Mouse (Mus musculus): ENCODE measurements around the gene Kcnmb3. TPM values are rescaled to one million over a fixed set of nuclear protein-coding genes. Genes with fewer than 3 reads are reported as not detected.

Gene Kcnmb3
- polyA plus RNA-seq, 1 experiment, result not detected

GRCm38 (mm10) chr3:32479961-32480360 is 12.1 kb downstream of the Kcnmb3 start:
- no peak overlapping the region for H3K27ac ChIP-seq (ENCODE audit: insufficient read depth, low read length)
- no peak overlapping the region for H3K4me3 ChIP-seq (ENCODE audit: insufficient read depth, low read length)
- peaks cover 11% of the 10 kb centered on the region for H3K4me1 ChIP-seq (ENCODE audit: control insufficient read depth, insufficient read depth, low read length)
- TF ChIP-seq POLR2A (IDR thresholded peaks at IDR 0.05; ENCODE audit: low read depth, low read length) (no peak), CTCF (IDR thresholded peaks at IDR 0.05; ENCODE audit: borderline replicate concordance, insufficient read depth, low read length) (no peak)

- TF ChIP-seq CTCF (IDR thresholded peaks at IDR 0.05; ENCODE audit: borderline replicate concordance, insufficient read depth, low read length) (no peak), POLR2A (IDR thresholded peaks at IDR 0.05; ENCODE audit: low read depth, low read length) (no peak)
Measured at GRCm38 (mm10) chr3:32473184-32473583, 18.8 kb downstream of the Kcnmb3 start.

GRCm38 (mm10) chr3:32472191-32472900 is 19.7 kb downstream of the Kcnmb3 start:
- Histone ChIP-seq H3K4me3 (ENCODE audit: insufficient read depth, low read length) (no peak overlapping the region), H3K27ac (ENCODE audit: insufficient read depth, low read length) (no peak overlapping the region), H3K4me1 (ENCODE audit: control insufficient read depth, insufficient read depth, low read length) (no peaks in the 10 kb centered on the region)
- TF ChIP-seq POLR2A (IDR thresholded peaks at IDR 0.05; ENCODE audit: low read depth, low read length) (no peak), CTCF (IDR thresholded peaks at IDR 0.05; ENCODE audit: borderline replicate concordance, insufficient read depth, low read length) (no peak)

More at GRCm38 (mm10) chr3:32473184-32473583, 18.8 kb downstream of the Kcnmb3 start:
- Histone ChIP-seq H3K4me3 (ENCODE audit: insufficient read depth, low read length) (no peak overlapping the region), H3K4me1 (ENCODE audit: control insufficient read depth, insufficient read depth, low read length) (no peaks in the 10 kb centered on the region), H3K27ac (ENCODE audit: insufficient read depth, low read length) (no peak overlapping the region)

- no peaks in the 10 kb centered on the region for H3K4me1 ChIP-seq (ENCODE audit: control insufficient read depth, insufficient read depth, low read length)
- no peak overlapping the region for H3K27ac ChIP-seq (ENCODE audit: insufficient read depth, low read length)
- TF ChIP-seq CTCF (IDR thresholded peaks at IDR 0.05; ENCODE audit: borderline replicate concordance, insufficient read depth, low read length) (no peak), POLR2A (IDR thresholded peaks at IDR 0.05; ENCODE audit: low read depth, low read length) (no peak)
- H3K4me3 ChIP-seq (ENCODE audit: insufficient read depth, low read length), result no peak overlapping the region
Measured at GRCm38 (mm10) chr3:32471098-32471497, 20.9 kb downstream of the Kcnmb3 start.

GRCm38 (mm10) chr3:32470449-32470848 is 21.6 kb downstream of the Kcnmb3 start:
- Histone ChIP-seq H3K4me3 (ENCODE audit: insufficient read depth, low read length) (no peak overlapping the region), H3K4me1 (ENCODE audit: control insufficient read depth, insufficient read depth, low read length) (no peaks in the 10 kb centered on the region), H3K27ac (ENCODE audit: insufficient read depth, low read length) (no peak overlapping the region)
- TF ChIP-seq POLR2A (IDR thresholded peaks at IDR 0.05; ENCODE audit: low read depth, low read length) (no peak), CTCF (IDR thresholded peaks at IDR 0.05; ENCODE audit: borderline replicate concordance, insufficient read depth, low read length) (no peak)

- no peak overlapping the region for H3K4me3 ChIP-seq (ENCODE audit: insufficient read depth, low read length)
- no peak overlapping the region for H3K27ac ChIP-seq (ENCODE audit: insufficient read depth, low read length)
- no peaks in the 10 kb centered on the region for H3K4me1 ChIP-seq (ENCODE audit: control insufficient read depth, insufficient read depth, low read length)
- TF ChIP-seq POLR2A (IDR thresholded peaks at IDR 0.05; ENCODE audit: low read depth, low read length) (no peak), CTCF (IDR thresholded peaks at IDR 0.05; ENCODE audit: borderline replicate concordance, insufficient read depth, low read length) (no peak)
Measured at GRCm38 (mm10) chr3:32468411-32468810, 23.6 kb downstream of the Kcnmb3 start.

GRCm38 (mm10) chr3:32467321-32467720 is 24.7 kb downstream of the Kcnmb3 start:
- Histone ChIP-seq H3K4me3 (ENCODE audit: insufficient read depth, low read length) (no peak overlapping the region), H3K4me1 (ENCODE audit: control insufficient read depth, insufficient read depth, low read length) (no peaks in the 10 kb centered on the region), H3K27ac (ENCODE audit: insufficient read depth, low read length) (no peak overlapping the region)
- no peak for TF ChIP-seq CTCF (IDR thresholded peaks at IDR 0.05; ENCODE audit: borderline replicate concordance, insufficient read depth, low read length)
- no peak for TF ChIP-seq POLR2A (IDR thresholded peaks at IDR 0.05; ENCODE audit: low read depth, low read length)

- H3K4me3 ChIP-seq (ENCODE audit: insufficient read depth, low read length), result no peak overlapping the region
- TF ChIP-seq POLR2A (IDR thresholded peaks at IDR 0.05; ENCODE audit: low read depth, low read length) (no peak), CTCF (IDR thresholded peaks at IDR 0.05; ENCODE audit: borderline replicate concordance, insufficient read depth, low read length) (peak; percentile 55; the same call in 1 of the 2 replicates)
- H3K4me1 ChIP-seq (ENCODE audit: control insufficient read depth, insufficient read depth, low read length), result no peaks in the 10 kb centered on the region
- no peak overlapping the region for H3K27ac ChIP-seq (ENCODE audit: insufficient read depth, low read length)
Measured at GRCm38 (mm10) chr3:32459777-32460176, 32.3 kb downstream of the Kcnmb3 start.

GRCm38 (mm10) chr3:32454329-32455021 is 37.6 kb downstream of the Kcnmb3 start:
- Histone ChIP-seq H3K4me1 (ENCODE audit: control insufficient read depth, insufficient read depth, low read length) (no peaks in the 10 kb centered on the region), H3K27ac (ENCODE audit: insufficient read depth, low read length) (no peak overlapping the region), H3K4me3 (ENCODE audit: insufficient read depth, low read length) (no peak overlapping the region)
- no peak for TF ChIP-seq CTCF (IDR thresholded peaks at IDR 0.05; ENCODE audit: borderline replicate concordance, insufficient read depth, low read length)
- no peak for TF ChIP-seq POLR2A (IDR thresholded peaks at IDR 0.05; ENCODE audit: low read depth, low read length)

GRCm38 (mm10) chr3:32441710-32442109 is 50.3 kb downstream of the Kcnmb3 start:
- TF ChIP-seq CTCF (IDR thresholded peaks at IDR 0.05; ENCODE audit: borderline replicate concordance, insufficient read depth, low read length) (no peak), POLR2A (IDR thresholded peaks at IDR 0.05; ENCODE audit: low read depth, low read length) (no peak)
- H3K4me3 ChIP-seq (ENCODE audit: insufficient read depth, low read length), result no peak overlapping the region
- H3K27ac ChIP-seq (ENCODE audit: insufficient read depth, low read length), result no peak overlapping the region
- H3K4me1 ChIP-seq (ENCODE audit: control insufficient read depth, insufficient read depth, low read length), result no peaks in the 10 kb centered on the region

Data from embryonic fibroblast, embryonic 13.5 days (primary cell).